Mouse (Mus musculus): ENCODE results near the gene Rsrp1.

Rsrp1 gene

GRCm38 (mm10) chr4:134921703-134922102 is 1.7 kb upstream of the Rsrp1 start:
- intact Hi-C loops (cut with DNase I) = no loop called here

- intact Hi-C loops (cut with DNase I) = no loop called here
Measured at GRCm38 (mm10) chr4:134922111-134922924, 1.1 kb upstream of the Rsrp1 start.

- intact Hi-C loops (cut with DNase I) = no loop called here
Measured at GRCm38 (mm10) chr4:134922925-134923244, 507 bp upstream of the Rsrp1 start.

GRCm38 (mm10) chr4:134924019-134924741 is 788 bp downstream of the Rsrp1 start:
- intact Hi-C loops (cut with DNase I) = no loop called here

GRCm38 (mm10) chr4:134925206-134925605 is 1.8 kb downstream of the Rsrp1 start:
- intact Hi-C loops (cut with DNase I) = no loop called here

GRCm38 (mm10) chr4:134927815-134928463 is 4.5 kb downstream of the Rsrp1 start:
- intact Hi-C loops (cut with DNase I) = no loop called here

- intact Hi-C loops (cut with DNase I) = no loop called here
Measured at GRCm38 (mm10) chr4:134928464-134928836, 5.1 kb downstream of the Rsrp1 start.

GRCm38 (mm10) chr4:134929536-134929935 is 6.1 kb downstream of the Rsrp1 start:
- intact Hi-C loops (cut with DNase I) = no loop called here

- intact Hi-C loops (cut with DNase I) = loop anchor here (10.0 kb wide), 1 partner anchor 415 kb away; no protein-coding TSS in a partner anchor
Measured at GRCm38 (mm10) chr4:134930190-134930589, 6.8 kb downstream of the Rsrp1 start.

GRCm38 (mm10) chr4:134930684-134931481 is 7.5 kb downstream of the Rsrp1 start, which contains the start of gene Syf2:
Gene Syf2, plus strand, starts transcription at chr4:134930898.
- intact Hi-C loops (cut with DNase I) = loop anchor here (10.0 kb wide), 1 partner anchor 414 kb away; no protein-coding TSS in a partner anchor

GRCm38 (mm10) chr4:134937240-134938176 is 14.1 kb downstream of the Rsrp1 start:
- intact Hi-C loops (cut with DNase I) = loop anchor here (10.0 kb wide), 1 partner anchor 407 kb away; no protein-coding TSS in a partner anchor

GRCm38 (mm10) chr4:134939900-134940299 is 16.5 kb downstream of the Rsrp1 start:
- intact Hi-C loops (cut with DNase I) = loop anchor here (10.0 kb wide), 3 partner anchors 125 to 405 kb away; no protein-coding TSS in a partner anchor

- intact Hi-C loops (cut with DNase I) = loop anchor here (10.0 kb wide), 2 partner anchors 121 to 371 kb away; no protein-coding TSS in a partner anchor
Measured at GRCm38 (mm10) chr4:134943758-134944538, 20.6 kb downstream of the Rsrp1 start.

- intact Hi-C loops (cut with DNase I) = loop anchor here (2.0 to 10.0 kb wide), 3 partner anchors 119 to 369 kb away; no protein-coding TSS in a partner anchor
Measured at GRCm38 (mm10) chr4:134946024-134946744, 22.8 kb downstream of the Rsrp1 start.

- intact Hi-C loops (cut with DNase I) = no loop called here
Measured at GRCm38 (mm10) chr4:134950518-134951091, 27.2 kb downstream of the Rsrp1 start.

- intact Hi-C loops (cut with DNase I) = no loop called here
Measured at GRCm38 (mm10) chr4:134954461-134954860, 31.1 kb downstream of the Rsrp1 start.

- intact Hi-C loops (cut with DNase I) = no loop called here
Measured at GRCm38 (mm10) chr4:134955196-134955595, 31.8 kb downstream of the Rsrp1 start.

- intact Hi-C loops (cut with DNase I) = no loop called here
Measured at GRCm38 (mm10) chr4:134955845-134956244, 32.5 kb downstream of the Rsrp1 start.

Data from adrenal gland (tissue).